Mouse (Mus musculus) liver, embryonic 16.5 days (tissue): ENCODE measurements around the gene Tmcc2. TPM values are rescaled to one million over a fixed set of nuclear protein-coding genes. Genes with fewer than 3 reads are reported as not detected.

Experiments
- ATAC-seq: fragments of 200-750 bp; cut with Nextera tagmentation; 2 replicates; pipeline ENCODE4 v1.8.0; 2017; ENCODE audit warnings: low read depth, mild to moderate bottlenecking, moderate number of reproducible peaks, moderate library complexity
- H3K27ac ChIP-seq: fragments of 300-500 bp; sonication (generic); 2 replicates; pipeline ENCODE4 v1.5.1; 2014; ENCODE audit warnings: mild to moderate bottlenecking, low read length
- H3K27me3 ChIP-seq: fragments of 300-500 bp; sonication (generic); 2 replicates; pipeline ENCODE4 v1.6.1; 2014; ENCODE audit warnings: low read depth, low read length, mixed read lengths; ENCODE audit not compliant: control insufficient read depth, insufficient read depth
- H3K36me3 ChIP-seq: fragments of 300-500 bp; sonication (generic); 2 replicates; pipeline ENCODE4 v1.6.1; 2014; ENCODE audit warnings: mild to moderate bottlenecking; ENCODE audit not compliant: control insufficient read depth, insufficient read depth
- H3K4me1 ChIP-seq: fragments of 300-500 bp; sonication (generic); 2 replicates; pipeline ENCODE4 v1.6.1; 2014; ENCODE audit warnings: low read depth, low read length, mixed read lengths; ENCODE audit not compliant: control insufficient read depth
- H3K4me2 ChIP-seq: fragments of 300-500 bp; sonication (generic); 2 replicates; pipeline ENCODE4 v1.6.1; 2014; ENCODE audit warnings: low read depth, low read length, mixed read lengths
- H3K4me3 ChIP-seq: fragments of 300-500 bp; sonication (generic); 2 replicates; pipeline ENCODE4 v1.5.1; 2014; ENCODE audit warnings: low read depth, mild to moderate bottlenecking, low read length
- H3K9ac ChIP-seq: fragments of 300-500 bp; sonication (generic); 2 replicates; pipeline ENCODE4 v1.6.1; 2014; ENCODE audit warnings: low read depth, low read length
- H3K9me3 ChIP-seq: fragments of 300-500 bp; sonication (generic); replicated peaks from 2 replicates; pipeline ENCODE4 v1.6.1; 2016; ENCODE audit warnings: low read length; ENCODE audit not compliant: control insufficient read depth
- WGBS: fragments of 180-500 bp; shearing (Covaris S2); extraction: QIAGEN DNeasy Blood & Tissue Kit; methylation state at CpG from one replicate; pipeline ENCODE4 v1.1.7; 2014; ENCODE audit not compliant: insufficient replicate concordance; 5-methylcytosine and 5-hydroxymethylcytosine counted together
- polyA plus RNA-seq: library from polyadenylated mRNA; unstranded; fragments of >200 nt; fragmentation: Nextera tagmentation; extraction: Ambion mirVana; gene quantifications from 2 replicates; pipeline ENCODE4 v1.2.1, GENCODE M21; 2015

Tmcc2 gene
- polyA plus RNA-seq, 1 experiment from 2014 or later = 674 TPM

GRCm38 (mm10) chr1:132401843-132402242 is 10.8 kb upstream of the Tmcc2 start:
- Histone ChIP-seq H3K27ac (peak overlapping the region; percentile 3; the same call in 1 of the 2 replicates), H3K4me1 (peaks cover 21% of the 10 kb centered on the region), H3K9me3 (no peaks in the 10 kb centered on the region), H3K9ac (no peak overlapping the region), H3K27me3 (no peaks in the 10 kb centered on the region), H3K36me3 (no peaks in the 10 kb centered on the region), H3K4me2 (no peak overlapping the region), H3K4me3 (no peak overlapping the region)
- ATAC-seq = peak; percentile 25; the same call in 1 of the 2 replicates
- WGBS = 80% methylated on average over 1 of the region's 1 CpGs

DNA sequence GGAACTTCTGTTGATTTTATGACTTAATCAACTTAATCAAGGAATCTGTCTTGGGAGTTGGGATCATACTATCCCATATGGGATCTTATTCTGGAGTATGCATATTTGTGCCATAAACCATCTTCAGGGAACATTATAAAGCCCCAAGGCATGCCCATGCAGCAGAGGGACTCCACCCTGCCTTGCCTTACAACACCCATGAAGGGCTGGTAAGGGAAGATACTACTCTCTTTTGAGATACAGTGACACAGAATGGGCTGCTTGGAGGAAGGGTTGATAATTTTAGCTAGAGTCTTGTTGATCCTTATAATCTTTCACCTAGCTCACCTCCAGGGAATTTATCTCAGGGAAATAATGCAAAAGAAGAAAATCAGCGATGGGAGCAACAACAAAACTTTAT is 9.5 kb upstream of the Tmcc2 start:
- peak overlapping the region; percentile 47; the same call in 1 of the 2 replicates for H3K27ac ChIP-seq
- no peak overlapping the region for H3K4me3 ChIP-seq
- H3K4me1 ChIP-seq = peaks cover 21% of the 10 kb centered on the region
- no peaks in the 10 kb centered on the region for H3K36me3 ChIP-seq
- H3K9me3 ChIP-seq = no peaks in the 10 kb centered on the region
- no peaks in the 10 kb centered on the region for H3K27me3 ChIP-seq
- ATAC-seq = peak; percentile 97
- WGBS = 38% methylated on average over 1 of the region's 1 CpGs
- H3K4me2 ChIP-seq = peak overlapping the region; percentile 43
- H3K9ac ChIP-seq = no peak overlapping the region

- WGBS = 60% methylated on average over 2 of the region's 2 CpGs
- H3K36me3 ChIP-seq = no peaks in the 10 kb centered on the region
- no peak overlapping the region for H3K27ac ChIP-seq
- no peak overlapping the region for H3K4me3 ChIP-seq
- H3K27me3 ChIP-seq = peaks cover 7% of the 10 kb centered on the region; the same call in 1 of the 2 replicates
- no peak overlapping the region for H3K9ac ChIP-seq
- peaks cover 23% of the 10 kb centered on the region for H3K4me1 ChIP-seq
- H3K4me2 ChIP-seq = no peak overlapping the region
- no peaks in the 10 kb centered on the region for H3K9me3 ChIP-seq
- ATAC-seq = no peak
These were observed 5.6 kb upstream of the Tmcc2 start for GRCm38 (mm10) chr1:132396705-132397104.

DNA sequence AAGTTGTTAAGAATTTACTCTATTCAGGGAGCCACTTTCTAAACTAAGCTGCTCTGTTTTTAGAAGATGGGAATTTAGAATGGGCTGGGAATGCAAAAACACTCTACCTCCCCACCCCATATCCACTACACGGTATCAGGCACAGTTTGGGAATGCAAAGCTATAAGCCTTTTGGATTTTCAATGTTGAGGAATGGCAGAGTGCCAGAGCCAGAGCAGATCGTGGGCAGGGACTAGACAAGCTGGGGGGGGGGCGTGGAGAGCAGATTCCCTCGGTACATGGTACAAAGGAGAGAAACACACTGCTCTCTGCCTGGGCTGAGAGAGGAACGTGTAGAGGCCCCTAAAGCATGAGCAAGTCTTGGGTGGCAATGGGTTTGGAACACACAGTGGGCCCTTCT is 1.8 kb upstream of the Tmcc2 start:
- Histone ChIP-seq H3K36me3 (no peaks in the 10 kb centered on the region), H3K4me1 (peaks cover 16% of the 10 kb centered on the region), H3K4me2 (no peak overlapping the region), H3K9ac (no peak overlapping the region), H3K9me3 (no peaks in the 10 kb centered on the region), H3K27me3 (peaks cover 12% of the 10 kb centered on the region), H3K27ac (no peak overlapping the region), H3K4me3 (no peak overlapping the region)
- ATAC-seq = no peak
- WGBS = 71% methylated on average over 5 of the region's 5 CpGs

- H3K27ac ChIP-seq = peak overlapping the region; percentile 95
- H3K9ac ChIP-seq = peak overlapping the region; percentile 89
- H3K4me3 ChIP-seq = peak overlapping the region; percentile 78
- H3K9me3 ChIP-seq = no peaks in the 10 kb centered on the region
- ATAC-seq = peak; percentile 82
- peaks cover 20% of the 10 kb centered on the region for H3K4me1 ChIP-seq
- H3K27me3 ChIP-seq = peaks cover 12% of the 10 kb centered on the region
- no peaks in the 10 kb centered on the region for H3K36me3 ChIP-seq
- WGBS = 1% methylated on average over 40 of the region's 54 CpGs
- peak overlapping the region; percentile 97 for H3K4me2 ChIP-seq
These were observed 520 bp upstream of the Tmcc2 start for GRCm38 (mm10) chr1:132391580-132392022.

GRCm38 (mm10) chr1:132389886-132390585 is 1.0 kb downstream of the Tmcc2 start:
- Histone ChIP-seq H3K4me1 (peaks cover 36% of the 10 kb centered on the region), H3K27me3 (peaks cover 12% of the 10 kb centered on the region), H3K9me3 (no peaks in the 10 kb centered on the region), H3K9ac (peak overlapping the region; percentile 89), H3K4me2 (peak overlapping the region; percentile 97), H3K4me3 (peak overlapping the region; percentile 78), H3K27ac (peak overlapping the region; percentile 95), H3K36me3 (no peaks in the 10 kb centered on the region)
- ATAC-seq = peak; percentile 78
- 19% methylated on average over 15 of the region's 15 CpGs for WGBS

DNA sequence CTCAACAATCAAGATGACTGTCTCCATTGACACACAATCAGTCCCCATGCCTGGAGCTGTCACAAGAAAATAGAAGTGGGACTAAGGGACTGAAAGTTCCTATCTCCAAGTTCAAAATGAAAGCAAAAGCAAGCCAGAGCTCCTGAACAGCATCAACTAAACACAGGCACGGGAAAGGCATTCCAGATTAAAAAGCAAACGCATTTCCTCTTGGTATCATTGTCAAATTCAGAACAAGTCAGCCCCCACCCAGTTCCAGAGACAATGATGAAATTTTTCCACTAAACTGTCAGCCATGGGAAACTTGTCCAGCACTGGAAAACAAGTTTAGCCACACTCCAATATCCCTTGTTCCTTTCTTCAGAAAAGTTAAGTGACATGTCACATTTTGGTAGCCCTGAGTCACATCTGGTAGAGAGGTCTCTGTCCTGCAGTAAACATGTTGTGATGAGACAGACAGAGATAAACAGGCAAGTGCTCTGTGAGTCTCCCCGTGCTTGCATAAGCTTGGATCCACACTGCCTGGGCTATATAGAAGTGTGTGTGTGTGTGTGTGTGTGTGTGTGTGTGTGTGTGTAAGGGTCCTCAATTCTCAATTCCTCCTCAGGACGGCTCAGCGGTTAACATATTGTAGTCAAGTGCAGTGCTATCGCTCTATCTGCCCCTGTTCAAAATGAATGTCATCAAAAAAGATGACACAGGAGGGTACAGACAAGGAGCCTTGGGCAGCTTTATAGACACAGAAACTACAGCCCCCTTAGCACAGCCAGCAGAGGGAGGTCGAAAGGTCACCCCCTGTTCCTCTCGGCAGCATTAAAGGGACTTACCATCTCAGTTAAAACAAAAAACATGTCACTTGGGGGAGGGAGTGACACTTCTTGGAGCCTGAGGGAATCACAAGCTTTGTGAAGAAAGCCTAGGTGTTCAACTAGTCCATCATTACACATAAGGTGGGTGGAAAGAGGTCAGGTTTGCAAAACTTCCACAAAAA is 2.0 kb downstream of the Tmcc2 start:
- Histone ChIP-seq H3K4me3 (peak overlapping the region; percentile 78), H3K27ac (peak overlapping the region; percentile 95), H3K9ac (peak overlapping the region; percentile 84), H3K27me3 (peaks cover 12% of the 10 kb centered on the region), H3K36me3 (peaks cover 3% of the 10 kb centered on the region), H3K4me1 (peaks cover 44% of the 10 kb centered on the region), H3K9me3 (no peaks in the 10 kb centered on the region), H3K4me2 (peak overlapping the region; percentile 97)
- peak; percentile 46 for ATAC-seq
- 33% methylated on average over 8 of the region's 8 CpGs for WGBS

DNA sequence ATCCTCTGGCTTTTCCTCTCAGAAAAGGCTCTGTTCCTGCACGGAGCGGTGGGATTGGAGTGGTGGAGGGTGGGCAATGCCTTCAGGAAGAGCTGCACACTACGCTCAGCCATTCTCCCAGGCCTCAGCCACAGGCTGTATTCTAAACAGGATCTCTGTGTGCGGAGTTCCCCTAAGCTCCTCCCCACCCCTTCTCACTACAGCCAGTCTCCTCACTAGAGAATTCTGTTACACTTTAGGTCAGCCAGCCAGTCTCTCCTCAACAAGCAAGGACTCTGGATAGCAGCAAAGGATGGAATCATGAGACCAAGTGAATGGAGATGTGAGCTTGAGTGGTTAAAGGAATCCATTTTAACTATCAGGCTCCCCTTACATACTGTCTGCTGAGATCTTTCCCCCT is 3.1 kb downstream of the Tmcc2 start:
- Histone ChIP-seq H3K27ac (peak overlapping the region; percentile 95), H3K9me3 (no peaks in the 10 kb centered on the region), H3K4me3 (peak overlapping the region; percentile 78), H3K9ac (peak overlapping the region; percentile 84), H3K36me3 (peaks cover 10% of the 10 kb centered on the region), H3K4me2 (peak overlapping the region; percentile 97), H3K27me3 (peaks cover 12% of the 10 kb centered on the region), H3K4me1 (peaks cover 55% of the 10 kb centered on the region)
- 29% methylated on average over 4 of the region's 4 CpGs for WGBS
- peak; percentile 25 for ATAC-seq
